Mouse (Mus musculus) forebrain, embryonic 16.5 days (tissue): ENCODE data around the gene Klf5. TPM values are rescaled to one million over a fixed set of nuclear protein-coding genes. Genes with fewer than 3 reads are reported as not detected.

Experiments used
- ATAC-seq: fragments of 200-750 bp; cut with Nextera tagmentation; 2 replicates; pipeline ENCODE4 v1.8.0; 2017; ENCODE audit warnings: mild to moderate bottlenecking, moderate library complexity
- H3K27ac ChIP-seq: fragments of 300-500 bp; sonication (generic); 2 replicates; pipeline ENCODE4 v1.5.1; 2014; ENCODE audit warnings: low read length, control low read depth
- H3K27me3 ChIP-seq: fragments of 300-500 bp; sonication (generic); replicated peaks from 2 replicates; pipeline ENCODE4 v1.6.1; 2014; ENCODE audit warnings: low read length; ENCODE audit not compliant: control insufficient read depth, insufficient read depth
- H3K36me3 ChIP-seq: fragments of 300-500 bp; sonication (generic); 2 replicates; pipeline ENCODE4 v1.6.1; 2014; ENCODE audit not compliant: control insufficient read depth, insufficient read depth
- H3K4me1 ChIP-seq: fragments of 300-500 bp; sonication (generic); replicated peaks from 2 replicates; pipeline ENCODE4 v1.6.1; 2014; ENCODE audit warnings: low read length; ENCODE audit not compliant: control insufficient read depth, insufficient read depth
- H3K4me2 ChIP-seq: fragments of 300-500 bp; sonication (generic); 2 replicates; pipeline ENCODE4 v1.6.1; 2014; ENCODE audit warnings: mild to moderate bottlenecking, low read length, control low read depth
- H3K4me3 ChIP-seq: fragments of 300-500 bp; sonication (generic); replicated peaks from 2 replicates; pipeline ENCODE4 v1.5.1; 2014; ENCODE audit warnings: mild to moderate bottlenecking, low read length, control low read depth
- H3K9ac ChIP-seq: fragments of 300-500 bp; sonication (generic); replicated peaks from 2 replicates; pipeline ENCODE4 v1.6.1; 2014; ENCODE audit warnings: low read depth, low read length, control low read depth
- H3K9me3 ChIP-seq: fragments of 300-500 bp; sonication (generic); 2 replicates; pipeline ENCODE4 v1.6.1; 2016; ENCODE audit warnings: low read length; ENCODE audit not compliant: control insufficient read depth
- WGBS: fragments of 180-500 bp; shearing (Covaris S2); extraction: QIAGEN DNeasy Blood & Tissue Kit; methylation state at CpG from one replicate; pipeline ENCODE4 v1.1.7; 2014; 5-methylcytosine and 5-hydroxymethylcytosine counted together
- polyA plus RNA-seq: library from polyadenylated mRNA; unstranded; fragments of >200 nt; fragmentation: Nextera tagmentation; extraction: Ambion mirVana; gene quantifications from 2 replicates; pipeline ENCODE4 v1.2.1, GENCODE M21; 2015

The Klf5 gene
- polyA plus RNA-seq: 5.1 and 5.5 TPM in 2 replicates

GRCm38 (mm10) chr14:99298385-99299021 lies at the start of gene Klf5:
Gene Klf5, plus strand, starts transcription at chr14:99298691.
- ATAC-seq: peak; percentile 99
- Histone ChIP-seq H3K36me3 (0 out of 2 replicates have a peak, but pooled peaks cover 3% of the 10 kb centered on the region), H3K27me3 (peaks cover 10% of the 10 kb centered on the region; the same call in 1 of the 2 replicates), H3K4me3 (peak within 1 kb of the TSS; percentile 82), H3K9ac (peak within 1 kb of the TSS; percentile 71), H3K9me3 (no peaks in the 10 kb centered on the region), H3K4me2 (peak within 1 kb of the TSS; percentile 96), H3K4me1 (peaks cover 11% of the 10 kb centered on the region), H3K27ac (no peak within 1 kb of the TSS; the same call in 1 of the 2 replicates)
- under 1% methylated on average over 50 of the region's 67 CpGs for WGBS

DNA sequence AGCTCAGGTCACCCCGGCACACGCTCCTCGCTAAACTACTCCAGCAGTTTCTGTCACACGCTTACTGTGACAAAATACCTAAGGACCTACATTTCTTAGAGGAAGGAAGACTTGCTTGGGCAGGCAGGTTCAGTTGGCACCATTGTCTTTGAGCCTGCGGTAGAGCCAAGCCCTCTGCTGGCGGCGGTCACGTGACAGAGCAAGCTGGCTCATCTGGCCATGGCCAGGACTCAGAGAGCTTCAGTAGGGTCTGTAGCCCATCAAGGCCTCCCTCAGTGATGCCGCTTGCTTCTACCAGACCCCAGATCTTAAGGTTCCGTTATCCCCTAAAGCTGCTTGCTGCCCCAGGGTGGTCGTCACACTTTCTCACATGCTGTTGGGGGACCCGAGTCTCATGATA lies 36.5 kb upstream of the Klf5 start:
- Histone ChIP-seq H3K36me3 (no peaks in the 10 kb centered on the region), H3K27me3 (no peaks in the 10 kb centered on the region), H3K27ac (no peak overlapping the region), H3K4me2 (no peak overlapping the region), H3K4me3 (no peak overlapping the region), H3K9ac (no peak overlapping the region), H3K4me1 (no peaks in the 10 kb centered on the region), H3K9me3 (no peaks in the 10 kb centered on the region)
- no peak for ATAC-seq
- WGBS: 93% methylated on average over 12 of the region's 12 CpGs

GRCm38 (mm10) chr14:99263816-99264215 lies 34.7 kb upstream of the Klf5 start:
- no peak overlapping the region for H3K4me2 ChIP-seq
- no peak overlapping the region for H3K27ac ChIP-seq
- no peak overlapping the region for H3K4me3 ChIP-seq
- no peak overlapping the region for H3K9ac ChIP-seq
- 93% methylated on average over 6 of the region's 6 CpGs for WGBS
- no peaks in the 10 kb centered on the region for H3K4me1 ChIP-seq
- no peaks in the 10 kb centered on the region for H3K27me3 ChIP-seq
- no peak for ATAC-seq
- no peaks in the 10 kb centered on the region for H3K36me3 ChIP-seq
- no peaks in the 10 kb centered on the region for H3K9me3 ChIP-seq

DNA sequence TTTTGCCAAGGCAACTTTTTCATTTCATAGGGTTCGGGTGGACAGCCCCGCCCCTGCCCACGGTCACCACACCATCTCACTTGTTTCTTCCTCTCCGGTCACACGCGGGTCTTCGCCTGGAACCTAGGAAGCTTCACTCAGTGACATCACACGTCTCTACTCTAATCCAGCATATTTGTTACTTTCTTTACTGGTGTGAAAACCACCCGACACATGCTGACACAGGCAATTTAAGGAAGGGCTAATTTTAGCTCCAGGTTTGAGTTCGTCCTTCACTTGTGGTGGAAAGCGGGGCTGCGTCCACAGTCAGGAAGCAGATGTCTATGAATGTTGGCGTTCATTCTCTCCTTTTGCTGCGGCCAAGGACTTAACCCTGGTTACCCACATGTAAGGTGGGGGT lies 32.7 kb upstream of the Klf5 start:
- no peak overlapping the region for H3K9ac ChIP-seq
- no peak overlapping the region for H3K27ac ChIP-seq
- WGBS: 95% methylated on average over 14 of the region's 14 CpGs
- H3K4me2 ChIP-seq: no peak overlapping the region
- no peak for ATAC-seq
- no peaks in the 10 kb centered on the region for H3K4me1 ChIP-seq
- H3K9me3 ChIP-seq: no peaks in the 10 kb centered on the region
- no peak overlapping the region for H3K4me3 ChIP-seq
- no peaks in the 10 kb centered on the region for H3K36me3 ChIP-seq
- H3K27me3 ChIP-seq: no peaks in the 10 kb centered on the region

- no peak overlapping the region for H3K9ac ChIP-seq
- no peak overlapping the region for H3K4me3 ChIP-seq
- no peaks in the 10 kb centered on the region for H3K36me3 ChIP-seq
- H3K9me3 ChIP-seq: no peaks in the 10 kb centered on the region
- no peak overlapping the region for H3K27ac ChIP-seq
- no peaks in the 10 kb centered on the region for H3K4me1 ChIP-seq
- no peak for ATAC-seq
- H3K4me2 ChIP-seq: no peak overlapping the region
- WGBS: 52% methylated on average over 5 of the region's 5 CpGs
- no peaks in the 10 kb centered on the region for H3K27me3 ChIP-seq
These were observed 31.7 kb upstream of the Klf5 start for GRCm38 (mm10) chr14:99266749-99267148.

DNA sequence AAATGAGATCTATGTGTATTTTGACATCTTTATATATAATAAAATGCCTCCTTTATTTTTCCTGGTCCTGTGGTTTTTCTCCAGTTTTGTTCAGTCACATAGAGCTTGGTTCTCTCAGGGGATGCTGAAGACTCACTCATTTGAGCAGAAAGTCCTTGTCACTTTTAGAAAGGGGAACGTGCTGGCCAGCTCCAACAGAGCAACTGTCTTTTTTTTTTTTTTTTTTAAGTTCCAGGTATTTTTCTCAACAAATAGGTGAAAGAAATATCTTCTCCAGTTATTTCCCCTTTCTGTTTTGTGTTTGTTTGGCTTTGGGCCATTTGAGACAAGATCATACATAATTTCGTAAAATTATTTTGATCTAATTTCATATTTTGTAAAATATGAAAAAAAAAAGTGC lies 24.4 kb upstream of the Klf5 start:
- Histone ChIP-seq H3K36me3 (no peaks in the 10 kb centered on the region), H3K27ac (no peak overlapping the region), H3K27me3 (no peaks in the 10 kb centered on the region), H3K4me3 (no peak overlapping the region), H3K9ac (no peak overlapping the region), H3K4me2 (no peak overlapping the region), H3K9me3 (no peaks in the 10 kb centered on the region), H3K4me1 (0 out of 2 replicates have a peak, but pooled peaks cover 3% of the 10 kb centered on the region)
- no peak for ATAC-seq
- 79% methylated on average over 2 of the region's 2 CpGs for WGBS

DNA sequence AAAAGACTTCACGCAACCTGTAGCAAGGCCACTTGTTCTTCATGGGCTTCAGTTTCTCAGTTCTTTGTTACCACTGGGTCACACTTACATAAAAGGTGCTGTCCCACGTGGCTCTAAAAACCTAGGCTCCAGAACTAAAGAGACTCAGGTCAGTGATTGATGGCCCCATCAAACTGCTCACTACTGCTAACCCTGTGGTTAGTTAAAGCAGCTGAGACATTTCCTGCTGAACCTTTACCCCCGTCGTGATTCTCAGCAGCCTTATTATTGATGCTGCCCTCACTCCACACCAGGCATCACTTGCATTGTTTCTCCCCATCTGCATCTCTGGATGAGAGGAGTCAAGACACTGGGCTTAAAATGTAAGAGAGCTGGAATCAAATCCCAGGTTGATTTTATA lies 22.7 kb upstream of the Klf5 start:
- Histone ChIP-seq H3K27ac (no peak overlapping the region), H3K9ac (no peak overlapping the region), H3K9me3 (no peaks in the 10 kb centered on the region), H3K27me3 (no peaks in the 10 kb centered on the region), H3K4me3 (no peak overlapping the region), H3K4me1 (0 out of 2 replicates have a peak, but pooled peaks cover 3% of the 10 kb centered on the region), H3K36me3 (no peaks in the 10 kb centered on the region), H3K4me2 (no peak overlapping the region)
- WGBS: 62% methylated on average over 4 of the region's 4 CpGs
- ATAC-seq: no peak

GRCm38 (mm10) chr14:99278312-99278711 lies 20.2 kb upstream of the Klf5 start:
- no peak overlapping the region for H3K27ac ChIP-seq
- 12% methylated on average over 9 of the region's 9 CpGs for WGBS
- no peaks in the 10 kb centered on the region for H3K9me3 ChIP-seq
- ATAC-seq: no peak
- no peaks in the 10 kb centered on the region for H3K36me3 ChIP-seq
- H3K27me3 ChIP-seq: no peaks in the 10 kb centered on the region
- H3K4me3 ChIP-seq: no peak overlapping the region
- H3K4me1 ChIP-seq: 0 out of 2 replicates have a peak, but pooled peaks cover 3% of the 10 kb centered on the region
- H3K4me2 ChIP-seq: no peak overlapping the region
- H3K9ac ChIP-seq: no peak overlapping the region

- no peak overlapping the region for H3K4me3 ChIP-seq
- H3K4me2 ChIP-seq: no peak overlapping the region
- H3K27ac ChIP-seq: no peak overlapping the region
- ATAC-seq: no peak
- H3K4me1 ChIP-seq: 0 out of 2 replicates have a peak, but pooled peaks cover 3% of the 10 kb centered on the region
- no peak overlapping the region for H3K9ac ChIP-seq
- no peaks in the 10 kb centered on the region for H3K36me3 ChIP-seq
- H3K9me3 ChIP-seq: no peaks in the 10 kb centered on the region
- 46% methylated on average over 12 of the region's 12 CpGs for WGBS
- no peaks in the 10 kb centered on the region for H3K27me3 ChIP-seq
These were observed 19.6 kb upstream of the Klf5 start for GRCm38 (mm10) chr14:99278763-99279486.
